Mouse (Mus musculus) bone marrow, adult 2 months (tissue): ENCODE results near the gene 4933427D14Rik.

Experiments used
- CTCF ChIP-seq: fragments of 200-500 bp; IDR thresholded peaks from 2 replicates; pipeline ENCODE4 v1.5.1; 2011; ENCODE audit warnings: low read length, control low read depth; ENCODE audit not compliant: control insufficient read depth, insufficient read depth
- POLR2A ChIP-seq: fragments of 200-500 bp; IDR thresholded peaks from 2 replicates; pipeline ENCODE4 v1.6.1; 2011; ENCODE audit warnings: low read depth, mild to moderate bottlenecking, control low read depth, low read length, borderline replicate concordance; ENCODE audit not compliant: control insufficient read depth

DNA sequence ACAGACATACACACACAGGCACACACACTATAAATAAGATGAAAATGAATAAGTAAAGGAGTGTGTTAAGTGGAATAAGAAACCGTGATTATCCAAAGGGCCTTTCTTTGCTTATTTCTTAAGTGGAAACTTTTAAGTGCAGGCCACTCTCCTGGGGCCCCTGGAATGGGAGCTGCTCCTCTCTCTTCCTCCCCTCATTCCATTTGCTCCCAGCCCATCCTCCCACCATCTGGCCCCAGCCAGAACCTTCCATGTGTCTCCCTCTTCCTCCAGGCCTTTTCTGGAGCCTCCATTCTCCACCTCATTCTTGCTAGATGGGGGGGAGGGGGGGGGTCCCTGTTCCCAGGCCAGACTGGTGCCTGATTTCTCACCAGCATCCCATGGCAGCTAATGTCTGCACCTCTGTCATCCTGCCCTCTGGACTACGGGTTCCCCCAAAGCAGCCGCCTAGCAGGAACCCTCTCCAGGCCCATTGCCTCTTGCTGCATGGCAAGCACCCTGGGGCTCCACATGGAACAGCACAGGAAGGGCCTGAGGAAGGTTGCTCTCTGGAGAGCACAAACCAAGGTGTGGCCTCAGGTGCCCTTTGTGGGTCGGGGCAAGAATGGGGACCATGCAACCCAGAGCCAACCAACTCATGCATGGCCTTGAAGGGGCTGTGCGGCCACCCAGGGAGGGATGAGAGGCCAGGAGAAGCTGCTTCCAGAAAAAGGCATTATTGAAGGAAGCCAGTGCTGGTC is 79.6 kb downstream of the 4933427D14Rik start:
- TF ChIP-seq CTCF (no peak), POLR2A (no peak)
